Mouse (Mus musculus): Measurements from ENCODE around the gene P2rx4. TPM values are rescaled to one million over a fixed set of nuclear protein-coding genes. Genes with fewer than 3 reads are reported as not detected.

P2rx4 gene
- total RNA-seq, 4 experiments from 2014 or later: 38.2 to 57.9 (median 46.5) TPM

GRCm38 (mm10) chr5:122763271-122764031 is 56.1 kb downstream of the P2rx4 start:
- DNase-seq: no peak

- DNase-seq: no peak
Observed at GRCm38 (mm10) chr5:122764032-122764464, 56.7 kb downstream of the P2rx4 start.

GRCm38 (mm10) chr5:122767283-122767682 is 59.9 kb downstream of the P2rx4 start:
- no peak for DNase-seq

GRCm38 (mm10) chr5:122769101-122769568 is 61.8 kb downstream of the P2rx4 start:
- no peak for DNase-seq

GRCm38 (mm10) chr5:122770304-122770703 is 63.0 kb downstream of the P2rx4 start:
- no peak for DNase-seq

- peak; percentile 75 for DNase-seq
Observed at GRCm38 (mm10) chr5:122770806-122771261, 63.5 kb downstream of the P2rx4 start.

- no peak for DNase-seq
Observed at GRCm38 (mm10) chr5:122771428-122771827, 64.1 kb downstream of the P2rx4 start.

- DNase-seq: no peak
Observed at GRCm38 (mm10) chr5:122773756-122774155, 66.4 kb downstream of the P2rx4 start.

- peak; percentile 67 for DNase-seq
Observed at GRCm38 (mm10) chr5:122774743-122775611, 67.6 kb downstream of the P2rx4 start.

- no peak for DNase-seq
Observed at GRCm38 (mm10) chr5:122775646-122776286, 68.4 kb downstream of the P2rx4 start.

GRCm38 (mm10) chr5:122777322-122777721 is 70.0 kb downstream of the P2rx4 start:
- DNase-seq: no peak

- no peak for DNase-seq
Observed at GRCm38 (mm10) chr5:122778231-122779226, 71.2 kb downstream of the P2rx4 start.

Small RNAs within 50 kb of the gene (microRNA-seq; reads per million reads assigned to microRNA genes)
- gene Mir8115: 1.0 to 1.1 reads per million in 2 experiments

Other genes starting within 250 kb of the P2rx4 start
- 100 to 1,000 TPM; 187 to 206 (median 196) TPM for gene Atp2a2, start 205.3 kb upstream of the P2rx4 start, total RNA-seq (2022)
- 10 to 100 TPM; 13.9 to 30.8 (median 21.5) TPM for gene Ift81, start 93.0 kb upstream of the P2rx4 start, total RNA-seq (2022)
- gene P2rx7, start 63.6 kb upstream of the P2rx4 start, total RNA-seq (2022): 1 to 10 TPM; 3.3 to 7.1 (median 4.9) TPM
- gene Camkk2, start 71.9 kb downstream of the P2rx4 start, total RNA-seq (2022): 10 to 100 TPM; 32.8 to 36.2 (median 34.9) TPM
- gene Anapc5, start 113.8 kb downstream of the P2rx4 start, total RNA-seq (2022): 100 to 1,000 TPM; 157 to 222 (median 203) TPM
- 10 to 100 TPM; 18.5 to 34.4 (median 27.0) TPM for gene Rnf34, start 142.5 kb downstream of the P2rx4 start, total RNA-seq (2022)